Mouse (Mus musculus) E14TG2a.4 (cell line): Measurements from ENCODE around the gene Hoxb7.

Experiments
- CTCF ChIP-seq: conservative IDR thresholded peaks from 2 replicates; pipeline ENCODE4 v1.5.1; 2014; ENCODE audit warnings: low read length
- NANOG ChIP-seq: IDR thresholded peaks from 2 replicates; pipeline ENCODE4 v1.6.1; 2014; ENCODE audit warnings: borderline replicate concordance, low read length, mixed read lengths
- POU5F1 ChIP-seq: IDR thresholded peaks from 2 replicates; pipeline ENCODE4 v1.6.1; 2014; ENCODE audit warnings: low read length, borderline replicate concordance

DNA sequence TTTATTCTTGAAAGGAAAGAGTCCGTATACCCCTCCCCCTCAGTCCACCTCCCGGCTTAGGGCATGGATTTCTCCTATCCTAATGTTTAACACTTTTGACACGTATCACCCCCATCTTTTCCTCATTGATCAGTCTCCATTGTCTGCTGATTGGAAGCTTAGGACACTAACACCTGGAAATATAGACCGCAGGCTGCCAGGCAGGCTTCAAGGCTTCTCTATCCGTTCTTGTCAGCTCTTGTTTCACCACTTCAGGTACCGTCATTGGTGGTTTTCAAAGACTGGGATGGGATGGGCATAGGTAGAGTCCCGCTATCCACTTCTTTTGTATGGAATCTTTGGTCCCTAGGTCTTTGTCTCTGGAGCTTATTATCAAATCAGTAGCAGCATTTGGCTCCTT is 40.7 kb downstream of the Hoxb7 start:
- TF ChIP-seq NANOG (no peak), CTCF (no peak), POU5F1 (no peak)
